Mouse (Mus musculus): Measurements from ENCODE around the gene 4933430I17Rik. TPM values are rescaled to one million over a fixed set of nuclear protein-coding genes. Genes with fewer than 3 reads are reported as not detected.

The 4933430I17Rik gene
- total RNA-seq, 2 experiments from 2014 or later, result not detected

DNA sequence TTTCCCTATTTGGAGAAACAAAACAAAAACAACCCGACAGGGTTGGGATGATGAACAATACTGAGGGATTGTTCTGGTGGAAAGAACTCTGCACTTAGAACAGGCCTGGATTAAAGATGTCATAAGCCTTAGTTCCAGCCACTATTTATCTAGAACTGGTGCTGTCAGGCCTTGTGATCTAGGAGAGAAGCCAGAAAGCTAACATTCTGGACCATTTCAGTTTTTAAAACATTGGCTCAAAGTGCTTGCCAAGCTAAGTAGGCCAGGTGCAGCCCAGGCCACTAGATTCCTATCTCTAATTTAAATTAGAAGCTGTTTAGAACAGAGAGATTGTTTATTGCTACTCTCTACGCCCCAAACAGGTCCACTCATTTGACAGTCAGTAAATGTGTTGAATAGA is 1.1 kb downstream of the 4933430I17Rik start:
- no peak for ATAC-seq (replicated peaks; ENCODE audit: low FRiP score, poor library complexity, severe bottlenecking)

DNA sequence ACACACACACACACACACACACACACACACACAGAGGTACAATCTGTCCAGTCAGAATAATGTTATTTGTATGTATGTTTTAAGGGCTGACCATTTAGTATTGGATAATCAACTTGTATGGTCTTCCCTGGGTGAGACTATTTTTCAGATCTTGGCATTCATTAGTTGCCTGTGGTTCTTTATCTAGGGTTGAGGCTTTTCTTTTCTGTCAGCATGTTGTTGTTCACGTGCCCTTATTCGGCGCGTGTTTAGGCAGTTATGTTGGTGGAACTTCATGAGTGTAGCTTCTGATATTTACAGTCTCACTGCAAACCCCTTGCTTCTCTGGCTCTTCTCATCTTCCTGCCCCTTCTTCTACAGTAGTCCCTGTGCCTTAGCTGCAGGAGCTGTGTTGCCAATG is 2.5 kb downstream of the 4933430I17Rik start:
- ATAC-seq (replicated peaks; ENCODE audit: low FRiP score, poor library complexity, severe bottlenecking), result no peak

DNA sequence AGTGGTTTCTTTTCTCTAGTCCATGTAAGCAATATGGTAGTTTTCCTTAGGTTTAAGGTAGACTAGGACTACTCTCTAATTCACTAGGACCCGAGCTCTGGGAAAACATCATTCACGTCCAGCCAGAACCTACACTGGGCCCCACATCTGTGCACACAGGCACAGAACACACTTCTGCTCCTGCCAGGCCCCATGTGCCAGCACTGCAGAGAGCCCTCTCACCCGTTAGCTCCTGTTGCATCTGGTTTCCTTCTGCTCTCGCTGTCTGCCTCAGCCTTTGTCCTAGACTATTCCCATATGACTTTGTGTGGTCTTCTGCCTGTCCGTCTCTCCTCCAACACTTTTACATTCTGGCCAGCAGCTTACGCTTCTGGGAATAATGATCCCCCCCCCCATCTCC is 8.6 kb downstream of the 4933430I17Rik start:
- no peak for ATAC-seq (replicated peaks; ENCODE audit: low FRiP score, poor library complexity, severe bottlenecking)

DNA sequence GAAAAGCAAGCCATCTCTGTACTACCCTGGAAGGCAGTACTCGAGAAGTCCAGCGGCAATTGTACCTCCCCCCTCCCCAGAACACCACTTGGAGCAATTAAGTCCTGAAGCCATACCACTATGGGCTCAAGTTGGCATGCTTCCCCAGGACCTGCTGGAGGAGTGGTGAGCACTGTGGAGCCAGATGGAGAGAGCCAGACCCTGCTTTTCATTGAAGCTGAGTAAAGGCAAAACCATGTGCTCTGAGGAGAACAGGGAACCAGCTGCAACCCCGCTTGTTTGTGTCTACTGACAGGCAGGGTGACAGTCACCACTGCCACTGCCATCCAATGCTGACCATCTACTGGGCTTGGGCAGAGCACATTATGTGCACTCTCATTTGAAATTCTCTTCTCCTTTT is 16.6 kb downstream of the 4933430I17Rik start:
- ATAC-seq (replicated peaks; ENCODE audit: low FRiP score, poor library complexity, severe bottlenecking), result no peak

DNA sequence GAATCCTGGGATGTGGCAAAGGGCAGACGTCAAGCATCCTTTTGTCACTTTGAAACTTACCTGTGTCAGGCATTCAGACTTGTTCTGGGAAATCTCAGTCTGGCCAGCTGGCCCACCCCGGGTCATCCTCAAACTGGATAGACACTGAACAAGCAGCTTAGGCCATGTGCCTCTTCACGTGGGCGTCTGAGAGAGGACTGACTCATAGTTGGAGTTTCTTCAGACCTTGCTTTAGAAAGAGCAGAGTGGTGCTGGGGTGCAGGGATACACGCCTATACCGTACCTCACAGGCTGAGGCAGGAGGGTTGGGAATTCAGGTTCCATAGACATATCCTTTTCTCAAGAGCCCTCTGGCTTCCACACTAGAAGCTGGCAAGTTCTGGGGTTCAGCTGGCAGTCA is 18.6 kb downstream of the 4933430I17Rik start:
- ATAC-seq (replicated peaks; ENCODE audit: low FRiP score, poor library complexity, severe bottlenecking), result no peak

DNA sequence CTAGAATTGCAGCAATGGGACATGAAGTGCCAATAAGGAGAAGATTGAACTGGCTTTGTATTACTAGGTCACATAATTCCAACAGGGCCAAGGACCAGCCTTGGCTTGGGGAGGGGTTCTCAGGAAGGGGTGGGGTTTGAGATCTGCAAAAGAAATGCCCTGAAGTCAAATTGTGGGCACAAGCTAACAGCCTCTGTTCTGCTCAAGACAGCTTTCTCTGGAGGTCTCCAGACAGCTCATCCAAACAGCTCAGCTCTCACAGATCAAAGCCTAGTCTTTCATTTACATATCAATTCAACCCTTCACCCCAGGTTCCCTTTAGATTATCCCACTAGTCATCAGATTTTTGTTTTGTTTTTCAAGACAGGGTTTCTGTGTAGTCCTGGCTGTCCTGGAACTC is 19.6 kb downstream of the 4933430I17Rik start:
- no peak for ATAC-seq (replicated peaks; ENCODE audit: low FRiP score, poor library complexity, severe bottlenecking)

DNA sequence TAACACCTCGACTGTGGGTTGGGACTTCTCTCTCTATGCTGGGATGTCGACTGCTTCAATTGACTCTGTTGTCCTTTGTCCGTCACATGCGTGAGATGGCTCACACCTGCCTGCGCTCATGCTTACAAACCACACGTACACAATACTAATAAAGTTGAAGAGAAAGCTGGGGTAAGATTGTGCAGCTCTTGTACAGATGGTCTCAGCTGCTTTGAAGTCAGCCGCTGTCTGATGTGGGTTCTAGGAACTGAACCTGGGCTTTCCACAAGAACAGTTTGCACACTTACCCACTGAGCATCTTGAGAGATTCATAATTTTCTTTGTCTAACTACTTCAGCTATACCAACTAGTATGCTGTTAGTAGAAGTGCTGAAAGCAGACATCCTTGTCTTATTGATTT is 26.8 kb downstream of the 4933430I17Rik start:
- no peak for ATAC-seq (replicated peaks; ENCODE audit: low FRiP score, poor library complexity, severe bottlenecking)

DNA sequence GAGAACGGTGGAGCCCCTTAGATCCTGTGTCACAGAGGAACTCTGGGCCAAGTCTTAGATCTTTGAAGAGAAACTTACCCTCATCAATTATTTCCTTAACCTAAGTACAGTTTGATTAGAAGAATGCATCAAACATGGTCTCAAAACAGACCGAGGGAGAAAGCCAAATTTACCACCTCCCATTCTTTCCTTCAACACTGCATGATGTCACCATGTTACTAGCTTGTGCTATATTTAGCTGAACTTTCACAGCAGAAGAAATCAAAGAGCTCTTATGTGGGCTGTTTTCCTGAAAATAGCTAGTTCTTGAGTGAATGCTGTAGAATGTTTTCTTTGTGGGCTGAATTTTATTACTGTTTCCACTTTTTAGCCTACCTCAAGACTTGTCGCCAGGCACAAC is 32.3 kb downstream of the 4933430I17Rik start:
- ATAC-seq (replicated peaks; ENCODE audit: low FRiP score, poor library complexity, severe bottlenecking), result no peak

DNA sequence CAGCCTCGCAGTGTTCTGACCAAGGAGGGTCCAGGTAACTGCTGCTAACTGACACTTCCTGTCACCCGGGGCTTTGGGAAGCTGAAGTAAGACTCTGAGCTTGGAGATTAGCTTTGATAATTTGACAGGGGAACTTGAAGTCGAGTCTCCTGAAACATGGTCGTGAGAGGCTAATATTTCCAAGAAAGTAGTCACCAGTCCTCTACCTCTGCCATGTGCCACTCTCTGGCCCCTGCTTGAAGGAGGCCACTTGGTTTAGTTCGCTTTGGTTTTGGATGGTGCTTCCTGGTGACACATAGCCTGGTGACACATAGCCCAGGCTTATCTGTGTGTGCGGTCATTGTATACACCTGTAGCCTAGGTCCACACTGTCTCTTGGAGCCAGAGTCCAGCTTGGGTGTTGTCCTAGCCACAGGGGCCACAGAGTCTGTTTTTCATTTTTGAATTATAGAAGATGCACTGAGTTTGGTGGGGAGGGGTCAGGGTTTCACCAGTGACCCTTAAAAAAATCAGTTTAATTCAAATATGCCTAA is 34.7 kb downstream of the 4933430I17Rik start, which contains the start of gene Rgs3:
Gene Rgs3, plus strand, starts transcription at position 51 of the 533 bp plus-strand sequence.
- ATAC-seq (replicated peaks; ENCODE audit: low FRiP score, poor library complexity, severe bottlenecking), result no peak

DNA sequence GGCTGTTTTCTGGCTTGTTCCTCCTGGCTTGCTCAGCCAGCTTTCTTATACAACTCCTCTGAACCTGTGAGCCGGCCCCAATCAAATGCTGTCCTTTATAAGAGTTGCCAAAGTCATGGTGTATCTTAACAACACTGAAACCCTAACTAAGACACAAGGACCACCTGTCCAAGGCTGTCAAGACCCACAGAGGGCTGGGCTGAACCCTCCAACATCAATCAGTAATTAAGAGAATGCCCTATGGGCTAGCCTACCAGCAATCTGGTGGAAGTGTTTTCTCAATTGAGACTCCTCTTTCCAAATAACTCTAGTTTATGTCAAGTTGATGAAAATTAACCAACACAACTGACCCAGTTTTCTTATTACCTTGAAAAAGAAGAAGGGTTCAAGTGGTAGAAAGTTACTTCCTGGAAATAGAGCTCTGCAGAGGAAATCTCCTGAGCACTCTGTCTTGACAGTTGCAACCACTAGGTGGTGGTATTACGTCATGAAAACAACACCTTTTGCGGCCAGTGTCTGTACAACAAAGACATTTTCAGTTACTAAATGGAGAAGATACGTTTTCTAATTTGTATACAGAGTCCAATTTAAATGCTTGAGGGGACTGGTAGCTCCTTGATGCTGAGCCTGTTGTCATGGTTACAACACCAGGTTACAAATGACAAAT is 35.9 kb downstream of the 4933430I17Rik start:
- peak; percentile 80 for ATAC-seq (replicated peaks; ENCODE audit: low FRiP score, poor library complexity, severe bottlenecking)

DNA sequence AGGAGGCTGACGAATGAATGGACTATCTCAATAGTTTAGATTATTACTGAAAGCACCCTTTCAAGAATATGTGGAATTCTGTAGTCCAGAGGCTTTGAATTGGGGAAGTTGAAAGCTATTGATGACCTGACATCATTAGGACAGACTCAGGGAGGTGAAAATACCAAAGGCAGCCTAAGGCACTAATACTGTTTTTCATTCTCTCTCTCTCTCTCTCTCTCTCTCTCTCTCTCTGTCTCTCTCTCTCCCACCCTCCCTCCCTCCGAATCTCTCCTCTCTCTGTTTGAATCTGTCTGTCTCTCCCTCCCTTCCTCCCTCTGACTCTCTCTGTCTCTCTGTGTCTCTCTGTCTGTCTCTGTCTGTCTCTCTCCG is 36.4 kb downstream of the 4933430I17Rik start:
- ATAC-seq (replicated peaks; ENCODE audit: low FRiP score, poor library complexity, severe bottlenecking), result no peak

DNA sequence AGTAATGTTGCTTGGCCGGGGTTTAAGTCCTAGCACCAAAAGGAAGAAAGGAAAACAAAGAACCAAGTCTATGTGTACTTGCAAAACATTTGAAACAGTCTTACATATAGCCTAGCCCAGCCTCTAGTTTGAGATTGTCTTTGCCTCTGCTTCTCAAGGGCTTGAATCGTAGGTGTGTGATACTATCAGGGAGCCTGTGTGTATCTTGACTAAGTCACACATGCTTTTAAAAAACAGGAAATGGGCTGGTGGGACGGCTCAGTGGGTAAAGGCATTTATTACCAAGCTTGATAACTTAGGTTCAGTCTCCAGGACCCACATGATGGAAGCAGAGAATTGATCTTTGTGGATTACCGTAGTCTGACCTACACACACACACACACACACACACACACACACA is 36.8 kb downstream of the 4933430I17Rik start:
- no peak for ATAC-seq (replicated peaks; ENCODE audit: low FRiP score, poor library complexity, severe bottlenecking)

DNA sequence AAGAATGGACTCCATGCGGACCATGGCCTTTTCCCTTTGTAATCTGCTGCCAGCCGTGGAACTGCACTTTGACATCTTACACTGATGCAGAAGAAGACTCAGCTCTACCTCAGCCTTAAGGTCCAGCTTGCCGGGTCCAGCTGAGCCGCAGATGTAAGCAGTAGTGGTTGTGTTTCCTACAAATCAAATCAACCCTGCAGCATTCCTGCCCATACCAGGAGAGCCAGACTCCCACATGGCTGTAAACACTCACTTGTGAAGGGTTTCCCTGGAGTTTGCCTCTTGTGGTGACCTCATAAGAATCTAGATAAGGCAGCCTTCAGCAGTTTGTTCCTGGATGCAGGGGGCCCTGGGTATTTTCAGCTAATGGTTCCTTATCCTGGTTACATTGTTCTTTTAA is 41.4 kb downstream of the 4933430I17Rik start:
- no peak for ATAC-seq (replicated peaks; ENCODE audit: low FRiP score, poor library complexity, severe bottlenecking)

DNA sequence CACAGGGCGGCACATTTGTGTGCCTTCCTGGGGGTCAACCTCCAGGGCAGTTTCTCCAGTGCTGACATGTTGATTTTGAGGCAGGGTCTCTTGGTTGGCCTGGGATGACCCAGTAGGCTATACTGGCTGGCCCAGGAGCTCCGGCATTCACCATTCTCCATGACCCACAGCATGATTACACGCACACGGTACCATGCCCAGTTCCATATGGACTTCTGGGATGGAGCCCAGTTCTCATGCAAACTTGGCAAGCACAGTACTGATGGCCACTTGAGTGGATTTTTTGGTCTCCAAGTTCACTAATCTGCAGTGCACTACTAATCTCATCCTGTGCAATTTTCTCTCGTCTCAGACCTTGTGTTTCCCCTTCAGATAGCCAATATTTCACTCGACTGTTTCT is 42.5 kb downstream of the 4933430I17Rik start:
- no peak for ATAC-seq (replicated peaks; ENCODE audit: low FRiP score, poor library complexity, severe bottlenecking)

DNA sequence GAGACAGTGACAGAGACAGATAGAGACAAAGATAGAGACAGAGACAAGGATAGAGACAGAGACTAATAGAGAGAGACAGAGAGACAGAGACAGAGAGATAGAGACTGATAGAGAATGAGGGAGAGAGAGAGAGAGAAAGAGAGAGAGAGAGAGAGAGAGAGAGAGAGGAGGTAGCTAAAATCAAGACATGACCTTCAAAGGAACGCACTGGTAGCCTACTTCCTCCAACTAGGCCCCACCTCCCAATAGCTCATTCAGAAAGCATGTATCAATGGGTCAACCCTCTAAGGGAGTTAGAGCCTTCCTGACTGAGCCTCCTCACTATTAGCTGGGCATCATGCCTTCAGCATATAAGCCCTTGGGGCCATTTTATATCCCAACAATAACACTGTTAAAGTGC is 43.2 kb downstream of the 4933430I17Rik start:
- ATAC-seq (replicated peaks; ENCODE audit: low FRiP score, poor library complexity, severe bottlenecking), result no peak

DNA sequence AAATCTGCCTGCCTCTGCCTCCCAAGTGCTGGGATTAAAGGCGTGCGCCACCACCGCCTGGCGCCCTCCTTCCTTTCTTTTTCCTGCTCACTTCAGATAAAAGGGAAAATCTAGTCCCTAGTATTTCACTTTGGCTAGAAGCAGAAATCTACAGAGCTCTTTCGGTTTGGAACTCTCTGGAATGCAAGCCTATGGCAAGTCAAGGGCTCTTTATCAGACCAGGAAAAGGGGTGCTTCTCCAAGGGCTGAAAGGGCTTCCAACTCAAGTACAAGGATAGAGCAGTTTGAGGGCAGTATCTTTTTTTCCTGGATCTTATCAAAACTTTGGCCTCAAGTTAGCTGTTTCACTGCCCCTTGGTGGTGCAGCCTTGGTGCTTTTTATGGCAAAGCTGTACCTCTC is 44.4 kb downstream of the 4933430I17Rik start:
- ATAC-seq (replicated peaks; ENCODE audit: low FRiP score, poor library complexity, severe bottlenecking), result no peak

DNA sequence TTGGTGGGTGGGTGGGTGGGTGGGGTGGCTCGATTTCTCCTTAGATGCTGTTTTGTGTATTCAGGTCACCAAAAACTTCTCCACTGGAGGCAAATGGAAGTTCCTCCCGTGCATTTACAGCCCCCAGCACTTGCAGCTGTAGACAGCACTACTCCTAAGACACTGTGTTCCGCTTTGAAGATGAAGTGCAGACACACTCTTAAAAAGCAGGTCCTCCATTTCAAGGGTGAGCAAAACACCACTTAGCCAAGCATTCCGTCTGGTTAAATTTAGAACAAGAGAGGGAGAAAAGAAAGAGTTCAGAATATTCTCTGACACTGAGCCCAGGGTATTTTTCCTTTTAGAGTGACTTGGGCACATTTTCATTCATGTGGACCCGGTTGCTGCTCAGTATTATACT is 44.9 kb downstream of the 4933430I17Rik start:
- no peak for ATAC-seq (replicated peaks; ENCODE audit: low FRiP score, poor library complexity, severe bottlenecking)

DNA sequence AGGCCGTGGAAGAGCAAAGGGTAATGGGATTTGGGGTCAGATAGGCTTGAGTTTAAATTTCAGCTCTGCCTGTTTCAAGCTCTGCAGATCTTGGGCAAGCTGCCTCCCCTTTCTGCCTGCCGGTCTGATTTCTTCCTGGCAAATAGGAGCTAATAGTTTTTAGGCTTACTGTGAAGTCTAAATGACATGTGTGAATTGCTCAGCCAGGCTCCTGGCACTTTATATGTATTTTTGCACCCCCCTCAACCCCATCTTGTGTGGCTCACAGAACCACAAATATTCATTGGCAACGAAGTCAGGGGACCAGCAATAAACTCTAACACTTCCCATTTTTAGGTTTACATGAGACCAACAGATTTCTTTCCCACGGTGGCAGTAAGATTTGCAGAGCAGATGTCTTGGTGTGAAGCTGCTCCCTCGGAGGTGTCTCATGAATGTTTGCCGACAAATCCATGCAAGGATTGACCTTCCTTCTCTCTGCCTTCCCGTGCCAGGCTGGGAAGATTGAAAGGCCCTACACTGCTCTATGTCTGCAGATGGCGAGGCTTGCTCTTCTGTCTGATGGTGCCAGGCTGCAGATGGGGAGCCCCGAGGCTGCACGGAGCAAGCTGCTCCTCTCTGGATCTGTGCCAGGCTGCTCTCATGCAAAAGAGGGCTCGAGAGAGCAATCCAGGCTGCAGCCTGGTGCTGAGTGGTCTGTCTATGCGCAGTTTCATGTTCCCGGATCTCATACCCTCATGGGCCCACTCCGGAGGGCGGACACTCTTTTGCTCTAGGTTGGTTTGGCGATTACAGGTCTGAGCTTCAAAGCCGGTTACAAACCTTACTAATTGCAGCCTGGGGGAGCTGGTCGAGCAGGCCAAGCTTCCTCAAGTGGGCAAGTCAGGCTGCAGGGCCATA is 57.4 kb downstream of the 4933430I17Rik start:
- no peak for ATAC-seq (replicated peaks; ENCODE audit: low FRiP score, poor library complexity, severe bottlenecking)

DNA sequence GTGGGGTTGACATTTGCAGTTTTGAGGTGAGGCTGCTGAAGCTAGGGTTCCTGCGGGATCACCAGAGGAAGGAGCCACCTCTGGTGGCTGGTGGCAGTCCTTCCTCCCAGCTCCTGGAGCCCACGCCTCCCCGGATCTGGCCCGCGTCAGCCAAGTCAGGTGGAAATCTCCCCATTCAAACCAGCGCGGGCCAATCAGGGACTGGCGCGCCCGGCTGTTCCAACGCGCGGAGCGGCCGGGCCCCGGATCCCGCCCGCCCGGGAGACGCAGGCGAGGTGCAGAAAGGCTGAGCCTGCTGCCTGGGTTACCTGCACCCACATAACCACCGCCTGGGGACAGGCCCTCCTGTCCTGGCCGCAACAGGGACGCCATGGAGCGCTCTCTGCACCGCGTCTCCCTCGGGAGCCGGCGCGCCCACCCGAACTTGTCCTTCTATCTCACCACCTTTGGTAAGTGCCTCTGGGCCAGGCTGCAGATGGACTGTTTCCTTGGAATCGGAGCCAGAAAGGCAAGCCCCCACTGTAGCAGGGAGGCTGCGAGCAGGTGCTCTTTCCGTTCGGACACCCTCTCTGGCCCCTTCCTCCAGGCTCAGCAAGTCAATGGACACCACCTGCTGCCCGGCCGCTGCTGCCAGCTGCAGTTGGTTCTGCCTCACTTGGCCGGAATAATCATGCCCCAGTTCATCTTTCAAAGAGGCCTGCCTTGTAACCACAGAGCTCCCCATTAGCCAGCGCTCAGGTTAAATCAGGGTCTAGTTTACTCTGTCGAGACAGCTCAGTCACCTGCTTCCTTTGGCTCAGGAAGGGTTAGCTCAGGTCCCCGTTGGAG is 58.3 kb downstream of the 4933430I17Rik start:
- ATAC-seq (replicated peaks; ENCODE audit: low FRiP score, poor library complexity, severe bottlenecking), result no peak

DNA sequence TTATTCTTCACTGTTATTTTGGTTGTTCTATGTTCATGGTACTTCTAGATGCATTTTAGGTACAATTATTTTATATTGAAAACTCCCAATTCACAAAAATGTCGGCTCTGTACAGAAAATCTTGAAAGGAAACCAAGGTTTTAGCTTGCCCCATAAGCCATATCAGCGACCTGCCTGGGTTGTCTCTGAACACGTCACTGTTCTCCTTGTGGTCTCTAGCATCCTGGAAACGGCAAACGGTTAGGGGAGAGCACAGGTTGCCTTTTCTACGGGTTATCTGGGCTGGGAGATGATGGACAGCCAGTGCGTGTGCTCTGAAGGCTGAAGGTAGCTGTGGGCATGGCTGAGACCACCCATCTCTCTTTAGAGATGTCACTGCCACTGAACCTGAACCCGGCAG is 61.9 kb downstream of the 4933430I17Rik start:
- ATAC-seq (replicated peaks; ENCODE audit: low FRiP score, poor library complexity, severe bottlenecking), result no peak
